Mouse (Mus musculus) neural tube, embryonic 13.5 days (tissue): ENCODE measurements around the gene Tbc1d16. TPM values are rescaled to one million over a fixed set of nuclear protein-coding genes. Genes with fewer than 3 reads are reported as not detected.
"Not testable (repeated sequence)": the region's sequence is repeated elsewhere in the genome, so short reads cannot be mapped to it uniquely, and the experiment has no call there.

ENCODE experiments used
- ATAC-seq: fragments of 200-750 bp; cut with Nextera tagmentation; 2 replicates; pipeline ENCODE4 v1.8.0; 2017; ENCODE audit warnings: low read depth, mild to moderate bottlenecking, moderate TSS enrichment, moderate library complexity
- H3K27ac ChIP-seq: fragments of 300-500 bp; sonication (generic); replicated peaks from 2 replicates; pipeline ENCODE4 v1.5.1; 2015; ENCODE audit warnings: moderate library complexity, mild to moderate bottlenecking, inconsistent platforms
- H3K27me3 ChIP-seq: fragments of 300-500 bp; sonication (generic); 2 replicates; pipeline ENCODE4 v1.6.1; 2015; ENCODE audit warnings: mild to moderate bottlenecking, inconsistent platforms
- H3K36me3 ChIP-seq: fragments of 300-500 bp; sonication (generic); 2 replicates; pipeline ENCODE4 v1.6.1; 2015; ENCODE audit warnings: mild to moderate bottlenecking, inconsistent platforms
- H3K4me1 ChIP-seq: fragments of 300-500 bp; sonication (generic); replicated peaks from 2 replicates; pipeline ENCODE4 v1.6.1; 2015; ENCODE audit warnings: inconsistent platforms
- H3K4me2 ChIP-seq: fragments of 300-500 bp; sonication (generic); 2 replicates; pipeline ENCODE4 v1.6.1; 2015; ENCODE audit warnings: inconsistent platforms, mild to moderate bottlenecking, moderate library complexity
- H3K4me3 ChIP-seq: fragments of 300-500 bp; sonication (generic); 2 replicates; pipeline ENCODE4 v1.5.1; 2015; ENCODE audit warnings: mild to moderate bottlenecking, inconsistent platforms
- H3K9ac ChIP-seq: fragments of 300-500 bp; sonication (generic); 2 replicates; pipeline ENCODE4 v1.6.1; 2015; ENCODE audit warnings: moderate library complexity, mild to moderate bottlenecking, inconsistent platforms
- H3K9me3 ChIP-seq: fragments of 300-500 bp; sonication (generic); 2 replicates; pipeline ENCODE4 v1.6.1; 2016; ENCODE audit warnings: inconsistent platforms
- WGBS: fragments of 180-500 bp; shearing (Covaris S2); methylation state at CpG from one replicate; pipeline ENCODE4 v1.1.7; 2015; 5-methylcytosine and 5-hydroxymethylcytosine counted together
- polyA plus RNA-seq: library from polyadenylated mRNA; unstranded; fragments of >200 nt; fragmentation: Nextera tagmentation; extraction: Ambion mirVana; gene quantifications from 2 replicates; pipeline ENCODE4 v1.2.1, GENCODE M21; 2015

Tbc1d16 gene
- polyA plus RNA-seq, 1 experiment from 2014 or later = 49.0 TPM

DNA sequence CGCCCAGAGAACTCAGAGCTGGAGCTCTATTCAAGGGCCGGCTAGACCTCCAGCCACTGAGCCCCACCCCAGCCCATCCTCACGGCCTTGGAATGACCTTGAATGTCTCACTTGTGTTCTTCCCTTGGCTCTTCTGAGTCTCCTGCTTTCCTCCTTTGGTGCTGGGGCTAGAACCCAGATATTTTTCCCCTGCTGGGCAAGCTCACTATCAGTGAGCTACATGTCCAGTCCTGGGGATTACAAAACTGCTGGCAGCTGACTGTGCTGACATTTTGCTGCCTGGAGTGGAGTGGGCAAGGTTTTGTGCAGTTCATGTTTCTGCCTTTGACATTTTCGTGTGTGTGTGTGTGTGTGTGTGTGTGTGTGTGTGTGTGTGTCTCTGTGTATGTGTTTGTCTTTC is 111.3 kb downstream of the Tbc1d16 start:
- Histone ChIP-seq H3K9ac (no peak overlapping the region), H3K27ac (no peak overlapping the region), H3K4me2 (no peak overlapping the region), H3K9me3 (no peaks in the 10 kb centered on the region), H3K4me1 (peaks cover 24% of the 10 kb centered on the region), H3K27me3 (no peaks in the 10 kb centered on the region; the same call in 1 of the 2 replicates), H3K36me3 (no peaks in the 10 kb centered on the region), H3K4me3 (no peak overlapping the region)
- WGBS = 77% methylated on average over 4 of the region's 4 CpGs
- no peak for ATAC-seq

DNA sequence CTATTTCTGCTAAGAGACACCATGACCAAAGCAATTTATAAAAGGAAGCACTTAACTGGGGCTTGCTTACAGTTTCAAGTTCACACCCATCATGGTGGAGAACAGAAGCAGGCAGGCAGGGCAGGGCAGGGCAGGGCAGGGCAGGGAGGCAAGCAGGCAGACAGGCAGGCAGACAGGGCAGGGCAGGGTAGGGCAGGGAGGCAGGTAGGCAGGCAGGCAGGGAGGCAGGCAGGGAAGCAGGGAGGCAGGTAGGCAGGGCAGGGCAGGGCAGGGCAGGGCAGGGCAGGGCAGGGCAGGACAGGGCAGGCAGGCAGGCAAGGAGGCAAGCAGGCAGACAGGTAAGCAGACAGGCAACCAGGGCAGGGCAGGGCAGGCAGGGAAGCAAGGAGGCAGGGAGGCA is 115.6 kb downstream of the Tbc1d16 start:
- H3K27ac ChIP-seq = no peak overlapping the region
- H3K4me1 ChIP-seq = peaks cover 6% of the 10 kb centered on the region; the same call in 1 of the 2 replicates
- no peaks in the 10 kb centered on the region for H3K9me3 ChIP-seq
- H3K4me2 ChIP-seq = no peak overlapping the region
- no peaks in the 10 kb centered on the region for H3K27me3 ChIP-seq
- H3K9ac ChIP-seq = no peak overlapping the region
- no peaks in the 10 kb centered on the region for H3K36me3 ChIP-seq
- no peak for ATAC-seq
- H3K4me3 ChIP-seq = no peak overlapping the region

DNA sequence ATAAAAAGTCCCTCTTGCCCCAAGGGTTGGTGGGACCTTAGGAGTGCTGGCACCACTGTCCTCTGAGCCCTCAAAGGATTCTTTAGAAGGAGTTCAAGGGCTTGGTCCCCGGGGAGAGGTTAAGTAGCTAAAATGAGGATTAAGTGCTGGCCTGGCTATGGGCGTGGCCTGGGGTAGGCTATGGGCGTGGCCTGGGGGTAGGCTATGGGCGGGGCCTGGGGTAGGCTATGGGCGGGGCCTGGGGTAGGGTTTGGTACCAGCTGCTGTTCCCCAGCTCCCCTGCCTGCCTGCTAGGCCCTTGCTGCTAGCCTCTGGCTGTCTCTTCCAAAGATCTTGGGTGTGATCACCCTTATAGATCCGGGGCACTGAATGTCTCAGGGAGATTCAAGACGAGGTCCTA is 117.0 kb downstream of the Tbc1d16 start:
- H3K4me1 ChIP-seq = peaks cover 6% of the 10 kb centered on the region; the same call in 1 of the 2 replicates
- H3K27ac ChIP-seq = no peak overlapping the region
- no peaks in the 10 kb centered on the region for H3K9me3 ChIP-seq
- H3K27me3 ChIP-seq = no peaks in the 10 kb centered on the region
- 12% methylated on average over 7 of the region's 7 CpGs for WGBS
- H3K4me3 ChIP-seq = no peak overlapping the region
- no peak for ATAC-seq
- no peaks in the 10 kb centered on the region for H3K36me3 ChIP-seq
- H3K4me2 ChIP-seq = no peak overlapping the region
- no peak overlapping the region for H3K9ac ChIP-seq

DNA sequence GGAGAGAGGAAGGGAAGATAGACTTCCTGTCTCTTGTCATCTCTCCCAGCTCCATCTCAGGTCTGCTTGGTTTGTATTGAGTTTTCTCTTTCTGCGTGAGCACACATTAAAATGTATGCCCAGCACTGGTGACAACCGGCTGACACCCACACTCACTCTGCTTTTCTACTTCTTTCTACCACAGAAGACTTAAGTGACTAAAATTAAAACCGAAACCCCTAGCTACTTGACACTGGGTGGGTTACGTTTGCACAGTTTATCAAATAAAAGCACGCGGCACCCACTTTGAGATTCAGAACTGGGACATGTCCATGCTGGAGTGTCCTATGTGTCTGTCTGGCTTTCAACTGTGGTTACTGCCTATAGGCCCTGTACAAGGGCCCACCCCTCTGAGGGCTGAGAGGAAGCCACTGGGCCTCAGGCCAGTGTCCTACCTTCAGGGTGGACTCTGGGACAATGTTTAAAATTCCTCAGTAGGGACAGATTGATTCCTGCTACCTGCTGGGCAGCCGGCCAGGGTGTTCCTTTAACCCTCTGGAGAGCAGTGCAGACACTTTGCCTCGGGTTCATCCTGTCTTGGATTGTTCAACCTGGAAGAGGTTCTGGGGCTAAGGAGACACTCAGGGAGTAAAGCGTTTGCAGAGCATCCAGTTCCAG is 118.8 kb downstream of the Tbc1d16 start:
- Histone ChIP-seq H3K27me3 (no peaks in the 10 kb centered on the region), H3K4me2 (no peak overlapping the region), H3K27ac (no peak overlapping the region), H3K9me3 (no peaks in the 10 kb centered on the region), H3K4me3 (no peak overlapping the region), H3K4me1 (peaks cover 9% of the 10 kb centered on the region), H3K9ac (no peak overlapping the region), H3K36me3 (no peaks in the 10 kb centered on the region)
- no peak for ATAC-seq
- WGBS = 82% methylated on average over 9 of the region's 9 CpGs

- no peak for ATAC-seq
- Histone ChIP-seq H3K9me3 (no peaks in the 10 kb centered on the region), H3K4me1 (peaks cover 9% of the 10 kb centered on the region), H3K27ac (no peak overlapping the region), H3K27me3 (no peaks in the 10 kb centered on the region), H3K36me3 (no peaks in the 10 kb centered on the region), H3K4me2 (no peak overlapping the region), H3K4me3 (no peak overlapping the region), H3K9ac (no peak overlapping the region)
- 78% methylated on average over 10 of the region's 10 CpGs for WGBS
Measured at GRCm38 (mm10) chr11:119108573-119109263, 119.6 kb downstream of the Tbc1d16 start.

- no peak overlapping the region for H3K27ac ChIP-seq
- no peak overlapping the region for H3K4me2 ChIP-seq
- H3K9me3 ChIP-seq = no peaks in the 10 kb centered on the region
- H3K36me3 ChIP-seq = no peaks in the 10 kb centered on the region
- no peak overlapping the region for H3K4me3 ChIP-seq
- H3K27me3 ChIP-seq = no peaks in the 10 kb centered on the region
- WGBS = 59% methylated on average over 6 of the region's 6 CpGs
- peaks cover 9% of the 10 kb centered on the region for H3K4me1 ChIP-seq
- H3K9ac ChIP-seq = no peak overlapping the region
- ATAC-seq = no peak
Measured at GRCm38 (mm10) chr11:119106289-119106688, 122.0 kb downstream of the Tbc1d16 start.

DNA sequence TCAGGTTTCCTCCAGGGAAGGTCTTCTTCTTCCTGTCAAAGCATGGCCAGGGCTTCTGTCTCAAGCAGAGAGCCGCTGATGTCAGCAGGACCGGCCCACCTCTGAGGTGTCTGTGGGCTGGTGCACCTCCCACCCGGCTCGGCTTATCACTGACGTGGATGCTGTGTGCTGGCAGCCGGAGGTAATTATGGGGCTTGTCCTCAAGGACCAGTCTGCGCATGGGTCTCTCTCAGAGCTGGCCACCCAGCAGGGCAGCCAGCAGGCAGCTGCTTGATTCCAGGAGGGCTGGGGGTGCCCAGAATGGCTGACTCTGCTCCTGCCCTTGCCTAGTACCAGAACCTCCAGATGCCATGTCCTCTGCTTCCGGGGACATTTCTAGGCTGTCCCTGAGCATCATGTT is 122.6 kb downstream of the Tbc1d16 start:
- Histone ChIP-seq H3K4me2 (no peak overlapping the region), H3K36me3 (no peaks in the 10 kb centered on the region), H3K27me3 (no peaks in the 10 kb centered on the region), H3K4me3 (no peak overlapping the region), H3K4me1 (peaks cover 9% of the 10 kb centered on the region), H3K27ac (no peak overlapping the region), H3K9ac (no peak overlapping the region), H3K9me3 (no peaks in the 10 kb centered on the region)
- no peak for ATAC-seq
- WGBS = 61% methylated on average over 8 of the region's 8 CpGs

GRCm38 (mm10) chr11:119105071-119105609 is 123.2 kb downstream of the Tbc1d16 start:
- Histone ChIP-seq H3K4me2 (no peak overlapping the region), H3K36me3 (no peaks in the 10 kb centered on the region), H3K4me3 (no peak overlapping the region), H3K27me3 (no peaks in the 10 kb centered on the region), H3K9ac (no peak overlapping the region), H3K27ac (no peak overlapping the region), H3K9me3 (no peaks in the 10 kb centered on the region), H3K4me1 (peaks cover 9% of the 10 kb centered on the region)
- WGBS = 83% methylated on average over 7 of the region's 7 CpGs
- no peak for ATAC-seq

DNA sequence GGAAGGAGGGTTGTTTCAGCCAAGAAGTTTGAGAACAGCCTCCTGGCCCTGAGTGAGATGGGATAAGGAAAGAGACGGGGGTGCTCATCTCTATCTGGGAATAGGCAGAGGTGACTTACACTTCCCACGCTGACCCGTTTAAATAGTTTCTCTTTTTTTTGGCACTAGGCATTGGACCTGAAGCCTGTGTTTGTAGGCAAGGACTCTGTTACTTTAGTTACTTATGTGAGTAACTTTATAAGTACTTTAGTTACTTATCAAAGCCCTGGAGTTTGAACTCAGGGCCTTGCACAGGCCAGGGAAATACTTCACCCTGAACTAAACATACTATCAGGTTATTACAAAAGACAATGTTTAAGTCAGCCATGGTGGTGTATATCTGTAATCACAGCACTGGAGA is 124.3 kb downstream of the Tbc1d16 start:
- H3K9me3 ChIP-seq = no peaks in the 10 kb centered on the region
- no peak overlapping the region for H3K9ac ChIP-seq
- no peaks in the 10 kb centered on the region for H3K36me3 ChIP-seq
- H3K4me3 ChIP-seq = no peak overlapping the region
- no peak overlapping the region for H3K4me2 ChIP-seq
- peaks cover 9% of the 10 kb centered on the region for H3K4me1 ChIP-seq
- WGBS = 88% methylated on average over 3 of the region's 3 CpGs
- peaks cover under 1% of the 10 kb centered on the region; the same call in 1 of the 2 replicates for H3K27me3 ChIP-seq
- ATAC-seq = no peak
- no peak overlapping the region for H3K27ac ChIP-seq

DNA sequence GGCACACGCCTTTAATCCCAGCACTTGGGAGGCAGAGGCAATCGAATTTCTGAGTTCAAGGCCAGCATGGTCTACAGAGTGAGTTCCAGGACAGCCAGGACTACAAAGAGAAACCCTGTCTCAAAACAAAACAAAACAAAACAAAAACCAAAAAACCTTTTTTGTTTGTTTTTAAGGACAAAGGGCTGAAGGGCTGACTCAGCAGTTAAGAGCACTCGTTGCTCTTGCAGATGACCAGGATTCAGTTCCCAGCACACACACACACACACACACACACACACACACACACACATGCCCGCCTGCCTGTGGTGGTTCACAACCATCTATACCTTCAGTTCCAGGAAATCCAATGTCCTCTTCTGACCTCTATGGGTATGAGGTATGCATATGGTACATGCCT is 127.9 kb downstream of the Tbc1d16 start:
- H3K4me1 ChIP-seq, H3K36me3 ChIP-seq, H3K9ac ChIP-seq, ATAC-seq, H3K4me2 ChIP-seq, H3K4me3 ChIP-seq, H3K27ac ChIP-seq, H3K9me3 ChIP-seq: not testable (repeated sequence)
- peaks cover 14% of the 10 kb centered on the region; the same call in 1 of the 2 replicates for H3K27me3 ChIP-seq
- 73% methylated on average over 4 of the region's 4 CpGs for WGBS

DNA sequence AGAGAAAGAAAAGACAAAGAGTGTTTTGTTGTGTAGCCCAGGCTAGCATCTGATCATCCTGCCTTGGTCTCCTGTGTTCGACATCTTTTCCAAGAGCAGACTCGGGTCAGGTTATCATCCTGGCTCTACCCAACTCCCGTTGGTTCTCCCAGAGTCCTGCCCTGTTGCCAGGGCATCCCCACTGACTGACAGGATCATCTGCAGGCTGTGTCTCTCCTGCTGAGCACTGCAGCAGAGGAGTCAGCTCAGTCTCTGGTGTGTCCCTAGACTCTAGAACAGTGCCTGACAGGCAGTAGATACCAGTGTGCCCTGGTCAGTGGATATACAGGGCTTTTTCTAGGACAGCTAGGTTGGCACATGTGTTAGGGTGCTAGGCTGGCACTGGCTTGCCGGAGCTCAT is 130.1 kb downstream of the Tbc1d16 start:
- no peak for ATAC-seq
- Histone ChIP-seq H3K4me1 (no peaks in the 10 kb centered on the region), H3K4me3 (no peak overlapping the region), H3K9me3 (no peaks in the 10 kb centered on the region), H3K36me3 (no peaks in the 10 kb centered on the region), H3K27ac (no peak overlapping the region), H3K9ac (no peak overlapping the region), H3K27me3 (peaks cover 29% of the 10 kb centered on the region), H3K4me2 (no peak overlapping the region)
- WGBS = 70% methylated on average over 4 of the region's 4 CpGs

GRCm38 (mm10) chr11:119095441-119095840 is 132.9 kb downstream of the Tbc1d16 start:
- Histone ChIP-seq H3K9me3 (no peaks in the 10 kb centered on the region), H3K4me2 (no peak overlapping the region), H3K27me3 (peaks cover 45% of the 10 kb centered on the region), H3K4me3 (no peak overlapping the region), H3K27ac (no peak overlapping the region), H3K4me1 (peaks cover 9% of the 10 kb centered on the region), H3K9ac (no peak overlapping the region), H3K36me3 (no peaks in the 10 kb centered on the region)
- WGBS = 49% methylated on average over 3 of the region's 3 CpGs
- no peak for ATAC-seq
